Mouse (Mus musculus) ES-Bruce4 (cell line): ENCODE data around the gene Gsdma3. TPM values are rescaled to one million over a fixed set of nuclear protein-coding genes. Genes with fewer than 3 reads are reported as not detected.
A peak's percentile ranks its signal among the peaks of the same experiment; 100 is the strongest.

Source experiments
- H3K27ac ChIP-seq: 2 replicates; pipeline ENCODE4 v1.5.1; 2012; ENCODE audit warnings: low read length, inconsistent platforms; ENCODE audit not compliant: insufficient read depth
- H3K27me3 ChIP-seq: 2 replicates; pipeline ENCODE4 v1.6.1; 2012; ENCODE audit warnings: mild to moderate bottlenecking, low read length, inconsistent platforms; ENCODE audit not compliant: control insufficient read depth, poor library complexity, insufficient read depth, severe bottlenecking
- H3K36me3 ChIP-seq: 2 replicates; pipeline ENCODE4 v1.6.1; 2012; ENCODE audit warnings: inconsistent platforms, mild to moderate bottlenecking, low read length, moderate library complexity; ENCODE audit not compliant: control insufficient read depth, poor library complexity, insufficient read depth, severe bottlenecking
- H3K4me1 ChIP-seq: one replicate; pipeline ENCODE4 v1.8.1; 2011; ENCODE audit warnings: low read length; ENCODE audit not compliant: control insufficient read depth, insufficient read depth
- H3K4me3 ChIP-seq: 2 replicates; pipeline ENCODE4 v1.5.1; 2011; ENCODE audit warnings: low read depth, mild to moderate bottlenecking, low read length
- H3K9ac ChIP-seq: 2 replicates; pipeline ENCODE4 v1.6.1; 2012; ENCODE audit warnings: low read depth, mild to moderate bottlenecking, inconsistent platforms; ENCODE audit not compliant: poor library complexity, severe bottlenecking
- H3K9me3 ChIP-seq: replicated peaks from 2 replicates; pipeline ENCODE4 v1.6.1; 2012; ENCODE audit warnings: mild to moderate bottlenecking, low read length, inconsistent platforms; ENCODE audit not compliant: control insufficient read depth, poor library complexity, insufficient read depth, severe bottlenecking
- CTCF ChIP-seq: IDR thresholded peaks from one replicate; pipeline ENCODE4 v1.8.1; 2011; ENCODE audit warnings: low read depth, low read length
- EP300 ChIP-seq: IDR thresholded peaks from 2 replicates; pipeline ENCODE4 v1.6.1; 2011; ENCODE audit warnings: low read depth, low read length; ENCODE audit not compliant: insufficient read depth
- POLR2A ChIP-seq: IDR thresholded peaks from one replicate; pipeline ENCODE4 v1.8.1; 2011; ENCODE audit warnings: low read length; ENCODE audit not compliant: insufficient read depth
- polyA plus RNA-seq: library from polyadenylated mRNA; stranded (reverse); fragments of >200 nt; gene quantifications from 2 replicates; pipeline ENCODE4 v1.2.4, GENCODE M21; 2011; ENCODE audit warnings: low read depth; ENCODE audit not compliant: missing spikeins, insufficient read depth, insufficient read length

The Gsdma3 gene
- polyA plus RNA-seq, 1 experiment, result not detected

GRCm38 (mm10) chr11:98595021-98595420 is 31.1 kb upstream of the Gsdma3 start:
- Histone ChIP-seq H3K27ac (no peak overlapping the region), H3K4me1 (no peaks in the 10 kb centered on the region), H3K9me3 (no peaks in the 10 kb centered on the region), H3K9ac (no peak overlapping the region), H3K36me3 (no peaks in the 10 kb centered on the region), H3K4me3 (no peak overlapping the region), H3K27me3 (no peaks in the 10 kb centered on the region)
- TF ChIP-seq POLR2A (no peak), EP300 (no peak), CTCF (no peak)

- H3K27me3 ChIP-seq, result no peaks in the 10 kb centered on the region
- H3K4me3 ChIP-seq, result no peak overlapping the region
- no peak for TF ChIP-seq CTCF
- no peak for TF ChIP-seq EP300
- TF ChIP-seq POLR2A, result no peak
- H3K36me3 ChIP-seq, result no peaks in the 10 kb centered on the region
- no peaks in the 10 kb centered on the region for H3K9me3 ChIP-seq
- no peaks in the 10 kb centered on the region for H3K4me1 ChIP-seq
- no peak overlapping the region for H3K27ac ChIP-seq
- no peak overlapping the region for H3K9ac ChIP-seq
These were observed 30.7 kb upstream of the Gsdma3 start for GRCm38 (mm10) chr11:98595473-98595872.

- H3K4me3 ChIP-seq, result no peak overlapping the region
- no peaks in the 10 kb centered on the region for H3K9me3 ChIP-seq
- TF ChIP-seq CTCF (no peak), POLR2A (no peak), EP300 (no peak)
- H3K27ac ChIP-seq, result no peak overlapping the region
- H3K36me3 ChIP-seq, result no peaks in the 10 kb centered on the region
- H3K27me3 ChIP-seq, result no peaks in the 10 kb centered on the region
- no peaks in the 10 kb centered on the region for H3K4me1 ChIP-seq
- H3K9ac ChIP-seq, result no peak overlapping the region
These were observed 30.2 kb upstream of the Gsdma3 start for GRCm38 (mm10) chr11:98595955-98596354.

- peak; percentile 68 for TF ChIP-seq CTCF
- no peak for TF ChIP-seq EP300
- TF ChIP-seq POLR2A, result no peak
- Histone ChIP-seq H3K4me1 (no peaks in the 10 kb centered on the region), H3K4me3 (no peak overlapping the region), H3K9ac (no peak overlapping the region), H3K36me3 (no peaks in the 10 kb centered on the region), H3K27me3 (no peaks in the 10 kb centered on the region), H3K27ac (no peak overlapping the region), H3K9me3 (no peaks in the 10 kb centered on the region)
These were observed 28.8 kb upstream of the Gsdma3 start for GRCm38 (mm10) chr11:98597363-98597762.

GRCm38 (mm10) chr11:98597991-98598390 is 28.2 kb upstream of the Gsdma3 start, which contains the start of gene Lrrc3c:
TSS of gene Lrrc3c (plus strand) at chr11:98598291.
- no peaks in the 10 kb centered on the region for H3K9me3 ChIP-seq
- no peaks in the 10 kb centered on the region for H3K4me1 ChIP-seq
- no peaks in the 10 kb centered on the region for H3K36me3 ChIP-seq
- TF ChIP-seq CTCF, result no peak
- TF ChIP-seq EP300, result no peak
- TF ChIP-seq POLR2A, result no peak
- H3K4me3 ChIP-seq, result peak within 1 kb of the TSS; percentile 6; the same call in 1 of the 2 replicates
- no peak within 1 kb of the TSS for H3K9ac ChIP-seq
- no peaks in the 10 kb centered on the region for H3K27me3 ChIP-seq
- no peak within 1 kb of the TSS for H3K27ac ChIP-seq

GRCm38 (mm10) chr11:98598851-98599290 is 27.3 kb upstream of the Gsdma3 start:
- Histone ChIP-seq H3K9me3 (no peaks in the 10 kb centered on the region), H3K27me3 (no peaks in the 10 kb centered on the region), H3K4me1 (no peaks in the 10 kb centered on the region), H3K27ac (no peak overlapping the region), H3K36me3 (no peaks in the 10 kb centered on the region), H3K9ac (no peak overlapping the region), H3K4me3 (peak overlapping the region; percentile 6; the same call in 1 of the 2 replicates)
- TF ChIP-seq CTCF (no peak), EP300 (no peak), POLR2A (no peak)
